Mouse (Mus musculus): ENCODE data around the gene Hsd17b12. TPM values are rescaled to one million over a fixed set of nuclear protein-coding genes. Genes with fewer than 3 reads are reported as not detected.

Gene Hsd17b12
- total RNA-seq, 4 experiments from 2014 or later, result 67.5 to 81.8 (median 71.7) TPM

- DNase-seq (ENCODE audit: low spot score in 2 of 2), result no peak
Observed at GRCm38 (mm10) chr2:94089901-94090300, 67.9 kb downstream of the Hsd17b12 start.

- peak in 1 of 2 experiments; percentile 13 for DNase-seq (ENCODE audit: low spot score in 2 of 2)
Observed at GRCm38 (mm10) chr2:94069482-94069881, 88.3 kb downstream of the Hsd17b12 start.

GRCm38 (mm10) chr2:94066540-94067135 lies 91.1 kb downstream of the Hsd17b12 start:
- DNase-seq (ENCODE audit: low spot score in 2 of 2), result no peak

- no peak for DNase-seq (ENCODE audit: low spot score in 2 of 2)
Observed at GRCm38 (mm10) chr2:94066120-94066519, 91.6 kb downstream of the Hsd17b12 start.

- no peak for DNase-seq (ENCODE audit: low spot score in 2 of 2)
Observed at GRCm38 (mm10) chr2:94062791-94063190, 95.0 kb downstream of the Hsd17b12 start.

GRCm38 (mm10) chr2:94059459-94059858 lies 98.3 kb downstream of the Hsd17b12 start:
- no peak for DNase-seq (ENCODE audit: low spot score in 2 of 2)

- no peak for DNase-seq (ENCODE audit: low spot score in 2 of 2)
Observed at GRCm38 (mm10) chr2:94054813-94055212, 103.0 kb downstream of the Hsd17b12 start.

- no peak for DNase-seq (ENCODE audit: low spot score in 2 of 2)
Observed at GRCm38 (mm10) chr2:94051952-94052351, 105.8 kb downstream of the Hsd17b12 start.

- DNase-seq (ENCODE audit: low spot score in 2 of 2), result no peak
Observed at GRCm38 (mm10) chr2:94050901-94051300, 106.9 kb downstream of the Hsd17b12 start.

- no peak for DNase-seq (ENCODE audit: low spot score in 2 of 2)
Observed at GRCm38 (mm10) chr2:94049471-94050176, 108.1 kb downstream of the Hsd17b12 start.

GRCm38 (mm10) chr2:94048733-94049470 lies 108.9 kb downstream of the Hsd17b12 start:
- DNase-seq (ENCODE audit: low spot score in 2 of 2), result no peak

- DNase-seq (ENCODE audit: low spot score in 2 of 2), result no peak
Observed at GRCm38 (mm10) chr2:94048271-94048670, 109.5 kb downstream of the Hsd17b12 start.

GRCm38 (mm10) chr2:94045411-94046090 lies 112.2 kb downstream of the Hsd17b12 start:
- no peak for DNase-seq (ENCODE audit: low spot score in 2 of 2)

GRCm38 (mm10) chr2:94044174-94044573 lies 113.6 kb downstream of the Hsd17b12 start:
- no peak for DNase-seq (ENCODE audit: low spot score in 2 of 2)

GRCm38 (mm10) chr2:94043662-94044061 lies 114.1 kb downstream of the Hsd17b12 start:
- peak in 1 of 2 experiments; percentile 38 for DNase-seq (ENCODE audit: low spot score in 2 of 2)

- DNase-seq (ENCODE audit: low spot score in 2 of 2), result no peak
Observed at GRCm38 (mm10) chr2:94042461-94042860, 115.3 kb downstream of the Hsd17b12 start.

GRCm38 (mm10) chr2:94040391-94041125 lies 117.2 kb downstream of the Hsd17b12 start:
- DNase-seq (ENCODE audit: low spot score in 2 of 2), result no peak

GRCm38 (mm10) chr2:94035428-94036331 lies 122.1 kb downstream of the Hsd17b12 start:
- DNase-seq (ENCODE audit: low spot score in 2 of 2), result peak; percentile 75 to 91

GRCm38 (mm10) chr2:94030602-94031001 lies 127.2 kb downstream of the Hsd17b12 start:
- DNase-seq (ENCODE audit: low spot score in 2 of 2), result no peak

GRCm38 (mm10) chr2:94024637-94025036 lies 133.1 kb downstream of the Hsd17b12 start:
- no peak for DNase-seq (ENCODE audit: low spot score in 2 of 2)

All from layer of hippocampus, adult 8-10 months (tissue).